Mouse (Mus musculus): ENCODE results near the gene Sgca.

- no peak for TF ChIP-seq POLR2A (IDR thresholded peaks at IDR 0.05; ENCODE audit: borderline replicate concordance, extremely low read depth, insufficient read depth, insufficient read length, poor library complexity, severe bottlenecking)
- TF ChIP-seq CTCF (IDR thresholded peaks at IDR 0.05; ENCODE audit: borderline replicate concordance, extremely low read depth, insufficient read depth, insufficient read length): no peak
Observed at GRCm38 (mm10) chr11:94971895-94972615, 4.1 kb downstream of the Sgca start.

Data from brain, embryonic 14.5 days (tissue).